Mouse (Mus musculus) embryonic facial prominence, embryonic 11.5 days (tissue): ENCODE data around the gene Lrpprc. TPM values are rescaled to one million over a fixed set of nuclear protein-coding genes. Genes with fewer than 3 reads are reported as not detected.

Source experiments
- ATAC-seq: fragments of 200-750 bp; cut with Nextera tagmentation; replicated peaks from 2 replicates; pipeline ENCODE4 v1.8.0; 2017; ENCODE audit warnings: low read depth; ENCODE audit not compliant: insufficient number of reproducible peaks, low FRiP score, low TSS enrichment
- DNase-seq: peaks from one replicate; pipeline ENCODE4 v3.0.0-alpha.2; 2015; ENCODE audit warnings: low spot score
- H3K27ac ChIP-seq: fragments of 300-500 bp; sonication (generic); replicated peaks from 2 replicates; pipeline ENCODE4 v1.5.1; 2014; ENCODE audit warnings: mild to moderate bottlenecking, low read depth, low read length, control low read depth
- H3K27me3 ChIP-seq: fragments of 300-500 bp; sonication (generic); 2 replicates; pipeline ENCODE4 v1.6.1; 2014; ENCODE audit warnings: mild to moderate bottlenecking, low read length, moderate library complexity, mixed read lengths; ENCODE audit not compliant: control insufficient read depth, insufficient read depth
- H3K36me3 ChIP-seq: fragments of 300-500 bp; sonication (generic); replicated peaks from 2 replicates; pipeline ENCODE4 v1.6.1; 2014; ENCODE audit warnings: low read depth, mild to moderate bottlenecking, low read length, moderate library complexity, mixed read lengths; ENCODE audit not compliant: control insufficient read depth, insufficient read depth
- H3K4me1 ChIP-seq: fragments of 300-500 bp; sonication (generic); 2 replicates; pipeline ENCODE4 v1.6.1; 2014; ENCODE audit warnings: low read length, mixed read lengths; ENCODE audit not compliant: control insufficient read depth, insufficient read depth
- H3K4me2 ChIP-seq: fragments of 300-500 bp; sonication (generic); 2 replicates; pipeline ENCODE4 v1.6.1; 2014; ENCODE audit warnings: low read depth, mild to moderate bottlenecking, control low read depth, low read length, moderate library complexity
- H3K4me3 ChIP-seq: fragments of 300-500 bp; sonication (generic); 2 replicates; pipeline ENCODE4 v1.5.1; 2014; ENCODE audit warnings: low read depth, low read length, control low read depth
- H3K9ac ChIP-seq: fragments of 300-500 bp; sonication (generic); replicated peaks from 2 replicates; pipeline ENCODE4 v1.6.1; 2014; ENCODE audit warnings: mild to moderate bottlenecking, control low read depth, low read length
- H3K9me3 ChIP-seq: fragments of 300-500 bp; sonication (generic); replicated peaks from 2 replicates; pipeline ENCODE4 v1.6.1; 2016; ENCODE audit warnings: mild to moderate bottlenecking, low read length, inconsistent platforms, mixed read lengths; ENCODE audit not compliant: control insufficient read depth
- WGBS: fragments of 180-500 bp; shearing (Covaris S2); extraction: QIAGEN DNeasy Blood & Tissue Kit; methylation state at CpG from one replicate; pipeline ENCODE4 v1.1.7; 2014; 5-methylcytosine and 5-hydroxymethylcytosine counted together
- polyA plus RNA-seq: library from polyadenylated mRNA; unstranded; fragments of >200 nt; fragmentation: Nextera tagmentation; extraction: Ambion mirVana; gene quantifications from 2 replicates; pipeline ENCODE4 v1.2.1, GENCODE M21; 2014

Lrpprc gene
- polyA plus RNA-seq, 1 experiment from 2014 or later = 63.1 TPM

DNA sequence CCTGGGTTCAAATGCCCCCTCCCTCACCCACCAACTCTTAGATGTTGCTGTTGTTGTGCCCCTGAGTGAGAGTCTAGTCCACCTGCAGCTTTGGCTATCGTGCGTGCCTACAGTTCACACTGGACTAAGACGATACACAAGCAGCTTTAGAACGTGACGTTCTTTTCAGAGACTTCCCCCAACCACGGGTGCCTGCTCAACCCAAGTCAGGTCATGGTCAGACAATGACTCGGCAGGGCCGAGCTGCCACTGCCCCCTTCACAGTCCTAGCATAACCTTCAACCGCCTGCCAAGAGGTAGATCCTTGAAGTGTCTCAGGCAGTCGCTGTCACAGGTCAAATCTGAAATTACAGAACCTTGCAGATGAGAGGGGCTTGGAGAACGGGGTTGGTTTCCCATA lies 101.8 kb downstream of the Lrpprc start:
- Histone ChIP-seq H3K9me3 (no peaks in the 10 kb centered on the region), H3K4me1 (no peaks in the 10 kb centered on the region; the same call in 1 of the 2 replicates), H3K9ac (no peak overlapping the region), H3K4me3 (no peak overlapping the region), H3K27me3 (no peaks in the 10 kb centered on the region), H3K4me2 (no peak overlapping the region), H3K27ac (no peak overlapping the region), H3K36me3 (no peaks in the 10 kb centered on the region)
- DNase-seq (no peak), ATAC-seq (0 out of 2 replicates have a peak, but pooled peaks have one; percentile 40)
- 89% methylated on average over 11 of the region's 11 CpGs for WGBS

DNA sequence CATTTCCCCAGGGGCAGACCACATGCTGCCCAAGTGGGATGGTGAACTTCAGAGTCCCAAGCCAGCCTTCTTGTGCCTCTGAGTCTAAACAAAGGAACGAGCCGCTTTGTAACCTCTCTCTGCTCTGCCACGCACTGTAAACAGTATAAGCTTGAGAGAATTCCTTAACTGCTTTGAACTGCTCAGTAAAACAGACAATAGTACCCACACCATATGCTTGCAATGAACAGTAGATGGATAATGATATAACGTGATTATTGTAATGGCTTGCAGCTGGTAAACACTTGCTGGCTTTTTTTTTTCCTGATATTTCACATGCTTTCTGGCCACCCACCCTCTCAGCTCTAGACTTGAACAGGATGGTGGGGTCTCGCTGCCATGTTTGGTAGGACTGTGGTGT lies 102.6 kb downstream of the Lrpprc start:
- no peaks in the 10 kb centered on the region for H3K36me3 ChIP-seq
- no peak overlapping the region for H3K27ac ChIP-seq
- H3K4me3 ChIP-seq = no peak overlapping the region
- no peaks in the 10 kb centered on the region for H3K27me3 ChIP-seq
- 40% methylated on average over 5 of the region's 5 CpGs for WGBS
- H3K9ac ChIP-seq = no peak overlapping the region
- H3K4me1 ChIP-seq = no peaks in the 10 kb centered on the region; the same call in 1 of the 2 replicates
- DNase-seq (peak; percentile 76), ATAC-seq (no peak; the same call in 1 of the 2 replicates)
- no peak overlapping the region for H3K4me2 ChIP-seq
- H3K9me3 ChIP-seq = no peaks in the 10 kb centered on the region

DNA sequence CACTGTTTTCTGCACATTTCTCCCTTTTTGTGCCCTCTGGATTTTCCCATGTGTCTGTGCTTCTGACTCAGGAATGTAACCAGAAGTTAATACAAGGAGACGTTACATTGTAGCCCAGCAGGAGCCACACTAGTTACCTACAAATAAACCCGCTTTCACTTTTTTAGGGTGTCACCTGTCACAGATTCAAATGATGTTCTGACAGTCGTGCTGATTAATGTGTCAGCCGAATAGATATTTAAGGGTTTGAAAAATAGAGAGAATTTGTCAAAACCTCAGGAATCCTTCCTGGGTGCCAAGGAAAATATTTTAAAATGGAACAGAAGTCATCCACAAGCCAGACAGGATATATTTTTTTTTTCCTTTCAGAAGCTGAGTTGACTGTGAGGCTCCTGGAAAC lies 105.3 kb downstream of the Lrpprc start:
- H3K36me3 ChIP-seq = no peaks in the 10 kb centered on the region
- no peaks in the 10 kb centered on the region; the same call in 1 of the 2 replicates for H3K4me1 ChIP-seq
- no peaks in the 10 kb centered on the region for H3K9me3 ChIP-seq
- H3K27me3 ChIP-seq = no peaks in the 10 kb centered on the region
- DNase-seq (no peak), ATAC-seq (no peak)
- no peak overlapping the region for H3K27ac ChIP-seq
- H3K4me2 ChIP-seq = no peak overlapping the region
- no peak overlapping the region for H3K9ac ChIP-seq
- WGBS = 74% methylated on average over 4 of the region's 4 CpGs
- no peak overlapping the region for H3K4me3 ChIP-seq

DNA sequence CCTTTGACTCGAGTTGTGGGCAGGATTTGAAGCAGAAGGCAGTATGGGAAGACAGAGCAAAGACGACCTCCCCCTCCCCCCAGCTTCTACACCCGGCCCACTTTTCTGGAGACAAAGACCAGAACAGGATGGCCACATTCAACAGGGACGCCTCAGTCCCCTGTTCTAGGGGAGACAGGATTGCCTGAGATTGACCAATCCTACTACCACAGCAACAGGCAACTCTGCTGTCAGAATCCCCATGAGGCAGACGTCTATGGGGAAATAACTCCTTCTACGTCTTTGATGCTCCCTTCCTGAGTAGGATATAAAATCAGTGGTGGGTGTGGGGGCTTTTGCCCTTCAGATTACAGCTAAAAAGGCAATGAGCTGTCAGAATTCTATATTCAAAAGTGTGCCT lies 106.3 kb downstream of the Lrpprc start:
- 59% methylated on average over 6 of the region's 6 CpGs for WGBS
- Histone ChIP-seq H3K9ac (no peak overlapping the region), H3K27me3 (no peaks in the 10 kb centered on the region), H3K27ac (no peak overlapping the region), H3K4me1 (no peaks in the 10 kb centered on the region; the same call in 1 of the 2 replicates), H3K9me3 (no peaks in the 10 kb centered on the region), H3K36me3 (no peaks in the 10 kb centered on the region), H3K4me3 (no peak overlapping the region), H3K4me2 (no peak overlapping the region)
- ATAC-seq (no peak), DNase-seq (no peak)

DNA sequence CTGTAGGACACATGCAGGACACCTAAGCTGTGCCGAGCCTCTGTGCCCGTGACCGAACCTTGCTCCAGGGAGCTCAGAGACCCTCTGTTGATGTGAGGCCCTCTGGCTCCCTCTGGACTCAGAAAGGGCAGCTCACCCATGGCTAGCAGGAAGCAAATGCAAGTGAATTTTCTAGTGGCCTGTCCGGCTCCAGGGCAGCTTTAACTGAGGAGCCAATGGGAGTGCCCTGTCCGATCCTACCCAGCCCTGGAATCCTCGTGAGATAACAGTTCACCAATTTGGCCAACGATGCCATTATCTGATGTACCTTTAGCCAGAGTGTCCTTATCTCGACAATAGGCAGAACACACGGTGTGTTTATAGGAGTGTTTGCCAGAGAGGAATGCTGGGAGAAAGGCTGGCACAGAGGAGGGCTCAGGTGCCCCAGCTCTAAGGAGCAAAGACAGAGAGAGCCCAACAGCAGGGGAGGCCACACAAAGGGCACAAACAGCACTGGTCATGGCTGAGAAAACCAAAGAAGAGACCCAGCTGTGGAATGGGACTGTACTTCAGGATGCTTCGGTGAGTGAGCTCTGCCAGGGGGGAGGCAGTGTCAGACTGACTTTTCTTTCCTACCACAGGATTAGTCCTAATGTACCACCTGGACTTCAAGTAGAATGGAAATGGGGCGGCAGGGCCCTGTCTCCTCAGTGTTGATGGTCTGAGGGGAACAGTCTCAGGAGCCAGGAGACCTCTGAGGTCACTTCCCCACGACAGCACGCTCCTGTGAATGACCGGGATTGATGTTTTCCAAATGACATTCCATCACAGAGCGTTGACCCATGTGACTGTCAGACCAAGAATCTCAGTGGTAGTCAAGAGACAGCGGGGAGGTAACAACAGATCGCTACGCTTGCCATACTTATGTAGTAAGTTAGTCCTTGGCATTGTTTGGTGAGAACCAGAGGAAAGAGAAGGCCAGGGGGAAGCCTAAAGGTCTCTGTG lies 107.6 kb downstream of the Lrpprc start, which contains the start of gene Abcg5:
Gene Abcg5 (minus strand): TSS at position 278 of the 984 bp plus-strand sequence.
- Histone ChIP-seq H3K4me3 (no peak within 1 kb of the TSS), H3K27ac (no peak within 1 kb of the TSS), H3K27me3 (no peaks in the 10 kb centered on the region), H3K4me1 (no peaks in the 10 kb centered on the region), H3K9me3 (no peaks in the 10 kb centered on the region), H3K9ac (no peak within 1 kb of the TSS), H3K4me2 (no peak within 1 kb of the TSS), H3K36me3 (no peaks in the 10 kb centered on the region)
- 71% methylated on average over 18 of the region's 18 CpGs for WGBS
- ATAC-seq (no peak), DNase-seq (no peak)

DNA sequence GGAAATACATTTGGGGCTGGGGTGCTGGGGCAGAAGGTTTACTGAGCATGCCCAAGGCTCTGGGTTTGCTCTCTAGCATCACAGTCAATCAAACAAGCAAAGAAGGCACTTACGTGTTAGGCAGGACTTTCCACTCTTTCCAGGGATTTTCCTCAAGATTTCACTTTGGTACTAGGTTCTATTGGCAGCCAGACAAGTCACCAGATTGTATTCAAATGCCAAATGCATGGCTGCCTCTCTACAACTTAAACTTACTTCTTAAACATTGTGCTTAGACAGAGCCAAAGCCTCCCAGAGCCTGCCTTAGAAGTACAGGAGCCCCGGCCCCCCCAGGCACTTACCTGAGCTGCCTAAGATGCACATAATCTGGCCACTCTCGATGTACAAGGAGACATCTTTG lies 108.9 kb downstream of the Lrpprc start:
- no peak for ATAC-seq
- Histone ChIP-seq H3K4me3 (no peak overlapping the region), H3K27me3 (no peaks in the 10 kb centered on the region), H3K9me3 (no peaks in the 10 kb centered on the region), H3K4me1 (no peaks in the 10 kb centered on the region), H3K4me2 (no peak overlapping the region), H3K36me3 (no peaks in the 10 kb centered on the region), H3K9ac (no peak overlapping the region), H3K27ac (no peak overlapping the region)
- DNase-seq = no peak
- WGBS = 75% methylated on average over 3 of the region's 3 CpGs

DNA sequence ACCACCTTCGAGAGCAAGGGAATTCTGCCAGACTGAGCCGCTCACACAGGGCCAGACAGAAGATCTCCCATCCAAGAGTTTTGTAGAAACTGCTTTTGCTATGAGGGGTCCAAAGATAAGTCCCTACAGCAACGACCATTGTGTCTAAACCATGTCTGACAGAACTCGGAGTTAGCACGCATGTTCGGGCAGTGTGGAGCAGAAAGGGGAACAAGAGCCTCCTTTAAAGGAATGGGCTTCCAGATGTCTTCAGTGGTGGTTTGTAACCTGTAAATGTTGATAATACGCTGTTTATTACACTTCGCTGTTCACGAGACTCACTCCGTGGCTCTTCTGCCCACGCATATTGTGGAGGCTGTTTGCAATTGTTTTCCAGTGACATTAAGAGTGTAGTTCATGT lies 113.0 kb downstream of the Lrpprc start:
- 90% methylated on average over 11 of the region's 11 CpGs for WGBS
- no peaks in the 10 kb centered on the region for H3K9me3 ChIP-seq
- no peak overlapping the region for H3K4me2 ChIP-seq
- ATAC-seq = no peak
- H3K9ac ChIP-seq = no peak overlapping the region
- DNase-seq = no peak
- no peaks in the 10 kb centered on the region for H3K4me1 ChIP-seq
- H3K27ac ChIP-seq = no peak overlapping the region
- H3K36me3 ChIP-seq = no peaks in the 10 kb centered on the region
- no peaks in the 10 kb centered on the region for H3K27me3 ChIP-seq
- no peak overlapping the region for H3K4me3 ChIP-seq

DNA sequence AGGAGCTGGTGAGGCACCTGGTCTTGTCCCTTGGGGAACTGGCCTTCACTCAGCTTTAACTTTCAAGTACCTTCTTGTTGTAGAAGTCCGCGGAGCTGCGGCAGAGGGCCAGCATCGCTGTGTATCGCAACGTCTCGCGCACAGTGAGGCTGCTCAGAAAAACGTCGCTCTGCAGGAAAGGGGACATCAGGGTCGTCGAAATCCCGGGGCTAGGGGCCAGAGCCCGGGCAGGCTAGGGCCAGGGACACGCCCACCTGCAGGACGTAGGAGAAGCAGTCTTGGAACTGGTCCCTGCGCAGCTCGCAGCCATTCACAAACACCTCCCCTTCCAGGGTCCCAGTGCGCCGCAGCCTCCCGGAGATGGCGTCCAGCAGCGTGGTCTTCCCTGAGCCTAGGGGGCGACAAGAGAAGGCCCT lies 114.6 kb downstream of the Lrpprc start, which contains the start of gene Abcg8:
Gene Abcg8 (plus strand): TSS at position 352 of the 416 bp plus-strand sequence.
- Histone ChIP-seq H3K36me3 (no peaks in the 10 kb centered on the region), H3K4me2 (peak within 1 kb of the TSS; percentile 57), H3K9me3 (no peaks in the 10 kb centered on the region), H3K4me3 (peak within 1 kb of the TSS; percentile 26), H3K27me3 (no peaks in the 10 kb centered on the region), H3K9ac (peak within 1 kb of the TSS; percentile 51), H3K4me1 (no peaks in the 10 kb centered on the region), H3K27ac (no peak within 1 kb of the TSS)
- whole genome bisulfite sequencing = under 1% methylated on average over 24 of the region's 24 CpGs
- peak; percentile 48 for DNase-seq
- ATAC-seq = 0 out of 2 replicates have a peak, but pooled peaks have one; percentile 30
